Mouse (Mus musculus) small intestine, adult 2 months (tissue): ENCODE measurements around the gene Cep68.

Experiments
- CTCF ChIP-seq: fragments of 200-500 bp; IDR thresholded peaks from 2 replicates; pipeline ENCODE4 v1.5.1; 2012; ENCODE audit warnings: low read depth, mild to moderate bottlenecking, control low read depth, inconsistent platforms, low read length, moderate library complexity, mixed read lengths; ENCODE audit not compliant: insufficient replicate concordance, insufficient read length; ENCODE audit errors: extremely low read depth
- POLR2A ChIP-seq: fragments of 200-500 bp; IDR thresholded peaks from 2 replicates; pipeline ENCODE4 v1.6.1; 2012; ENCODE audit warnings: low read depth, mild to moderate bottlenecking, control low read depth, inconsistent platforms, low read length, moderate library complexity

DNA sequence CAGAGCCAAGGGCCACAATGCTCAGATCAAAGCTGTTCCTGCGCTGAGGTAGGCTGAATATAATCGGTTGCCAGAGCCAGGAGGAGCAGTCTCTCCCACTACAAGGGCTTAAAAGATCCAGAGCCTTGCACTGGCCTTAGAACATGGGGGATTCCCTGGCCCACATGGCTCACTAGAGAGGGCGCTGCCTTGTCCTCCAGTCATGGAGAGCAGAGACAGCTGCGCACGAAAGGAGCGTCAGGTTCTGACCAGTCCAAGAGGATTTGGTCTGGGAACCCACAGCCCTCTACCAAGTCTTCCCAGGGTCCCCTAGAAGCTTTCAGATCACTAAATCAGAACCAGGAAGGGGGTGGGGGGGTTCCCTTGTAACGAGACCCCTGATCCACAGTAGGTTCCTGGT lies 7.9 kb downstream of the Cep68 start:
- no peak for TF ChIP-seq CTCF
- no peak for TF ChIP-seq POLR2A
